Mouse (Mus musculus) neutrophil, adult 83 days (primary cell): ENCODE results near the gene Gm49387. TPM values are rescaled to one million over a fixed set of nuclear protein-coding genes. Genes with fewer than 3 reads are reported as not detected.

Experiments used
- total RNA-seq, 2 experiments: library from RNA; stranded (reverse); gene quantifications; one replicate each; pipeline ENCODE4 v1.2.4; 2023

Gm49387 gene
- total RNA-seq, result under 1 TPM; 0.53 to 0.61 TPM

GRCm38 (mm10) chr14:31640346-31640889, at the start of gene Gm49387:
Gm49387 (minus strand) TSS chr14:31640878.

GRCm38 (mm10) chr14:31640890-31641505, 320 bp upstream of the Gm49387 start, which contains the start of the genes Btd and Hacl1:
Btd (plus strand) TSS chr14:31641028.
Hacl1 (minus strand) TSS chr14:31641286.

GRCm38 (mm10) chr14:31591243-31591642, 49.4 kb downstream of the Gm49387 start, which contains the start of gene Colq:
Colq (minus strand) TSS chr14:31591343.

Other genes starting within 250 kb of the Gm49387 start
- 10 to 100 TPM; 84.9 to 88.2 TPM for gene Sh3bp5, start 204.8 kb downstream of the Gm49387 start, total RNA-seq
- 10 to 100 TPM; 24.2 to 27.3 TPM for gene Eaf1, start 146.5 kb downstream of the Gm49387 start, total RNA-seq
- gene Mettl6, start 145.8 kb downstream of the Gm49387 start, total RNA-seq, result 10 to 100 TPM; 36.1 to 42.0 TPM
- under 1 TPM in 1 of 2 experiments, not detected in 1; 0.39 TPM for gene Colq, start 49.5 kb downstream of the Gm49387 start, total RNA-seq
- gene Btd, start 150 bp upstream of the Gm49387 start, total RNA-seq, result 1 to 10 TPM; 6.8 to 8.5 TPM
- 1 to 10 TPM; 7.7 to 9.4 TPM for gene Hacl1, start 408 bp upstream of the Gm49387 start, total RNA-seq
- 10 to 100 TPM; 72.5 to 81.7 TPM for gene Ankrd28, start 189.8 kb upstream of the Gm49387 start, total RNA-seq